Mouse (Mus musculus): Measurements from ENCODE around the gene Hamp. TPM values are rescaled to one million over a fixed set of nuclear protein-coding genes. Genes with fewer than 3 reads are reported as not detected.

The Hamp gene
- polyA plus RNA-seq, 1 experiment from 2014 or later: not detected

DNA sequence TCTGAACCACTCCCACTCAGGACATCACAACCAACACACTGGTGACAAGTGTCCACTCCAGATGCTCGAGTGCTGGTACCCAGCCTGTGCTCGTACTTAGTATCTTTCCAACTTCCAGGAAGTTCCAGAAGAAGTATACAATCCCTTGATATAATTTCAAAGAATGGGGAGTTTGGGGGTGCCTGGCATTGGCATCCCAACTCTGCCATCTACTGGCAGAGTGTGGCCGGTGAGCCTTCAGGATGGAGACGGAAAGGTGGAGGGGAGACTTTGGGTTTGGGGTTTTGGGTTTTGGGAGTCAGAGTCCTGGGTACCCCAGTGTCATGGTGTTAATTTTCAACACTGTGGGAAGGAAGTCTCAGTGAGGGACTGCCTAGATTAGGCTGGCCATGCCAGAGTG is 39.8 kb downstream of the Hamp start:
- no peaks in the 10 kb centered on the region for H3K36me3 ChIP-seq (ENCODE audit: control insufficient read depth, insufficient read depth, low read length)
- 62% methylated on average over 4 of the region's 4 CpGs for WGBS
- no peak for ATAC-seq (ENCODE audit: low read depth)
- H3K27me3 ChIP-seq (ENCODE audit: control insufficient read depth, insufficient read depth, low read length): no peaks in the 10 kb centered on the region
- no peak overlapping the region for H3K4me2 ChIP-seq (ENCODE audit: low read depth, low read length)
- H3K9ac ChIP-seq (replicated peaks; ENCODE audit: low read depth, low read length): no peak overlapping the region
- H3K9me3 ChIP-seq (ENCODE audit: control insufficient read depth, low read length): no peaks in the 10 kb centered on the region
- no peak overlapping the region for H3K27ac ChIP-seq (ENCODE audit: low read depth, low read length)
- no peak overlapping the region for H3K4me3 ChIP-seq (ENCODE audit: low read depth, low read length)
- H3K4me1 ChIP-seq (ENCODE audit: control insufficient read depth, insufficient read depth, low read length): peaks cover 5% of the 10 kb centered on the region

DNA sequence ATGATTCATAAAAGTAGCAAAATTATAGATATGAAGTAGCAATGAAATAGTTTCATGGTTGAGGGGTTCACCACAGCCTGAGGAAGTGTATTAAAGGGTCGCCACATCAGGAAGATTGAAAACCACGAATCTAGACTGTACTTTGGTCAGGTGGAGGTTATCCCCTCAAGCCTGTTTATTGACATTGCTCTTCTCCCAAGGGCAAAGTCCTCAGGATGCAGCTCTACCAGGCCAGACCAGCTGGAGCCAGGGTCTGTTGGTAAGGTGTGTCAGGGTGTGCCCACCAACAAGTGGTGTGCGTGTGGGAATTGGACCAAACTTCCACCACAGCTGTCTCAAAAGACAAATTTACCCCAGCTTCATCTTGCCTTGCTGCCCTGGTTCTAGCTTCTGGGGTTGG is 48.6 kb downstream of the Hamp start:
- Histone ChIP-seq H3K4me2 (ENCODE audit: low read depth, low read length) (no peak overlapping the region), H3K27ac (ENCODE audit: low read depth, low read length) (no peak overlapping the region), H3K36me3 (ENCODE audit: control insufficient read depth, insufficient read depth, low read length) (no peaks in the 10 kb centered on the region), H3K9ac (replicated peaks; ENCODE audit: low read depth, low read length) (no peak overlapping the region), H3K4me3 (ENCODE audit: low read depth, low read length) (no peak overlapping the region), H3K4me1 (ENCODE audit: control insufficient read depth, insufficient read depth, low read length) (no peaks in the 10 kb centered on the region), H3K9me3 (ENCODE audit: control insufficient read depth, low read length) (no peaks in the 10 kb centered on the region), H3K27me3 (ENCODE audit: control insufficient read depth, insufficient read depth, low read length) (no peaks in the 10 kb centered on the region)
- ATAC-seq (ENCODE audit: low read depth): no peak
- WGBS: 96% methylated on average over 3 of the region's 3 CpGs

DNA sequence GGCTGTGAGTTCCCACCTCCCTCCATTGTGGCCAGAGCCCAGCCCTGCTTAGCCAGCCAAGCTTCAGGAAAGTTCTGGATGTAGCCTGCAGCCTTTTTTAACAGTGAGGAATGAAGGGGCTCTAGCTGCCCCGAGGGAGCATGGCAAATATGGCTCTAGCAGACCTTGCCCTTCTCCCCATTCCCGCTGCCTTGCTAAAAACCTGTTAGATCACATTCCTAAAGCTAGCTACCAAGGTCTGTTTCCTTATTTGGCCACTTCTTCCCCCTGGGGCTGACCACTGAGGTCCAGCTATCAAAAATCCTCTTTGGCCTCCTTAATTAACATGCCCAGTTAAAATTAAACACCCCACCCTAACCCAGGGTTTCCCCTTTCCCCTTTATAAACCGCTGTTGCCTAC is 51.3 kb downstream of the Hamp start:
- no peaks in the 10 kb centered on the region for H3K27me3 ChIP-seq (ENCODE audit: control insufficient read depth, insufficient read depth, low read length)
- no peak overlapping the region for H3K9ac ChIP-seq (replicated peaks; ENCODE audit: low read depth, low read length)
- no peaks in the 10 kb centered on the region for H3K36me3 ChIP-seq (ENCODE audit: control insufficient read depth, insufficient read depth, low read length)
- no peak overlapping the region for H3K4me3 ChIP-seq (ENCODE audit: low read depth, low read length)
- no peak overlapping the region for H3K4me2 ChIP-seq (ENCODE audit: low read depth, low read length)
- H3K4me1 ChIP-seq (ENCODE audit: control insufficient read depth, insufficient read depth, low read length): no peaks in the 10 kb centered on the region
- no peak overlapping the region for H3K27ac ChIP-seq (ENCODE audit: low read depth, low read length)
- 67% methylated on average over 3 of the region's 3 CpGs for WGBS
- no peak for ATAC-seq (ENCODE audit: low read depth)
- no peaks in the 10 kb centered on the region for H3K9me3 ChIP-seq (ENCODE audit: control insufficient read depth, low read length)

Other genes with a start within 250 kb of the Hamp start
- not detected in 2 replicates for gene 2200002J24Rik, start 245.1 kb downstream of the Hamp start, polyA plus RNA-seq (2014; fragmentation: Nextera tagmentation; extraction: Ambion mirVana)
- gene Atp4a, start 231.8 kb downstream of the Hamp start, polyA plus RNA-seq (2014; fragmentation: Nextera tagmentation; extraction: Ambion mirVana): 1.9 and 2.9 TPM in 2 replicates
- 286 and 323 TPM in 2 replicates for gene Tmem147, start 214.5 kb downstream of the Hamp start, polyA plus RNA-seq (2014; fragmentation: Nextera tagmentation; extraction: Ambion mirVana)
- 0.90 and 1.2 TPM in 2 replicates for gene Gapdhs, start 200.4 kb downstream of the Hamp start, polyA plus RNA-seq (2014; fragmentation: Nextera tagmentation; extraction: Ambion mirVana)
- 1.7 and 2.0 TPM in 2 replicates for gene Sbsn, start 192.6 kb downstream of the Hamp start, polyA plus RNA-seq (2014; fragmentation: Nextera tagmentation; extraction: Ambion mirVana)
- 0.73 and 2.3 TPM in 2 replicates for gene Dmkn, start 180.3 kb downstream of the Hamp start, polyA plus RNA-seq (2014; fragmentation: Nextera tagmentation; extraction: Ambion mirVana)
- 0.88 TPM in 1 of 2 replicates, not detected in the other for gene Krtdap, start 156.1 kb downstream of the Hamp start, polyA plus RNA-seq (2014; fragmentation: Nextera tagmentation; extraction: Ambion mirVana)
- gene Ffar2, start 120.3 kb downstream of the Hamp start, polyA plus RNA-seq (2014; fragmentation: Nextera tagmentation; extraction: Ambion mirVana): 0.24 and 0.35 TPM in 2 replicates
- not detected in 2 replicates for gene Ffar3, start 87.9 kb downstream of the Hamp start, polyA plus RNA-seq (2014; fragmentation: Nextera tagmentation; extraction: Ambion mirVana)
- gene Ffar1, start 82.5 kb downstream of the Hamp start, polyA plus RNA-seq (2014; fragmentation: Nextera tagmentation; extraction: Ambion mirVana): not detected in 2 replicates
- not detected in 2 replicates for gene Cd22, start 63.7 kb downstream of the Hamp start, polyA plus RNA-seq (2014; fragmentation: Nextera tagmentation; extraction: Ambion mirVana)
- gene Mag, start 29.2 kb downstream of the Hamp start, polyA plus RNA-seq (2014; fragmentation: Nextera tagmentation; extraction: Ambion mirVana): 2.4 and 2.5 TPM in 2 replicates
- not detected in 2 replicates for gene Hamp2, start 19.4 kb downstream of the Hamp start, polyA plus RNA-seq (2014; fragmentation: Nextera tagmentation; extraction: Ambion mirVana)
- 28.2 and 28.9 TPM in 2 replicates for gene Usf2, start 12.8 kb upstream of the Hamp start, polyA plus RNA-seq (2014; fragmentation: Nextera tagmentation; extraction: Ambion mirVana)
- 10.2 and 15.3 TPM in 2 replicates for gene Lsr, start 29.4 kb upstream of the Hamp start, polyA plus RNA-seq (2014; fragmentation: Nextera tagmentation; extraction: Ambion mirVana)
- gene Fam187b, start 29.8 kb upstream of the Hamp start, polyA plus RNA-seq (2014; fragmentation: Nextera tagmentation; extraction: Ambion mirVana): 0.40 and 0.44 TPM in 2 replicates
- gene Fxyd5, start 98.4 kb upstream of the Hamp start, polyA plus RNA-seq (2014; fragmentation: Nextera tagmentation; extraction: Ambion mirVana): 7.8 and 12.9 TPM in 2 replicates
- 252 and 299 TPM in 2 replicates for gene Fxyd7, start 107.4 kb upstream of the Hamp start, polyA plus RNA-seq (2014; fragmentation: Nextera tagmentation; extraction: Ambion mirVana)
- gene Fxyd1, start 113.2 kb upstream of the Hamp start, polyA plus RNA-seq (2014; fragmentation: Nextera tagmentation; extraction: Ambion mirVana): 9.6 and 22.9 TPM in 2 replicates
- gene Lgi4, start 115.3 kb upstream of the Hamp start, polyA plus RNA-seq (2014; fragmentation: Nextera tagmentation; extraction: Ambion mirVana): 1.1 TPM in 1 of 2 replicates, not detected in the other
- gene Fxyd3, start 132.7 kb upstream of the Hamp start, polyA plus RNA-seq (2014; fragmentation: Nextera tagmentation; extraction: Ambion mirVana): 0.35 TPM in 1 of 2 replicates, not detected in the other
- gene Hpn, start 171.3 kb upstream of the Hamp start, polyA plus RNA-seq (2014; fragmentation: Nextera tagmentation; extraction: Ambion mirVana): 0.67 TPM in 1 of 2 replicates, not detected in the other
- gene Scn1b, start 183.0 kb upstream of the Hamp start, polyA plus RNA-seq (2014; fragmentation: Nextera tagmentation; extraction: Ambion mirVana): 12.0 and 17.6 TPM in 2 replicates
- 180 and 208 TPM in 2 replicates for gene Gramd1a, start 211.9 kb upstream of the Hamp start, polyA plus RNA-seq (2014; fragmentation: Nextera tagmentation; extraction: Ambion mirVana)